Mouse (Mus musculus) monocyte, adult 5-6 weeks (primary cell): ENCODE results near the gene Zbtb1. TPM values are rescaled to one million over a fixed set of nuclear protein-coding genes. Genes with fewer than 3 reads are reported as not detected.

Experiments
- ATAC-seq: fragments of 153-309, 156-312 bp; replicated peaks from 2 replicates; pipeline ENCODE4 v1.8.0; 2017; ENCODE audit warnings: mild to moderate bottlenecking; ENCODE audit not compliant: low TSS enrichment, insufficient number of reproducible peaks, severe bottlenecking, poor library complexity, low FRiP score
- total RNA-seq: library from RNA; stranded (forward); fragments of 200-1000, 200-491, 200-594 nt; gene quantifications from 3 replicates; pipeline ENCODE4 v1.2.3, GENCODE M21; 2017

The Zbtb1 gene
- total RNA-seq = 17.2 to 22.9 TPM (median 19.8 TPM) in 3 replicates

GRCm38 (mm10) chr12:76369978-76370830 lies at the start of gene Zbtb1:
Zbtb1 (plus strand) TSS chr12:76370266.
- peak; percentile 13; the same call in 1 of the 2 replicates for ATAC-seq

DNA sequence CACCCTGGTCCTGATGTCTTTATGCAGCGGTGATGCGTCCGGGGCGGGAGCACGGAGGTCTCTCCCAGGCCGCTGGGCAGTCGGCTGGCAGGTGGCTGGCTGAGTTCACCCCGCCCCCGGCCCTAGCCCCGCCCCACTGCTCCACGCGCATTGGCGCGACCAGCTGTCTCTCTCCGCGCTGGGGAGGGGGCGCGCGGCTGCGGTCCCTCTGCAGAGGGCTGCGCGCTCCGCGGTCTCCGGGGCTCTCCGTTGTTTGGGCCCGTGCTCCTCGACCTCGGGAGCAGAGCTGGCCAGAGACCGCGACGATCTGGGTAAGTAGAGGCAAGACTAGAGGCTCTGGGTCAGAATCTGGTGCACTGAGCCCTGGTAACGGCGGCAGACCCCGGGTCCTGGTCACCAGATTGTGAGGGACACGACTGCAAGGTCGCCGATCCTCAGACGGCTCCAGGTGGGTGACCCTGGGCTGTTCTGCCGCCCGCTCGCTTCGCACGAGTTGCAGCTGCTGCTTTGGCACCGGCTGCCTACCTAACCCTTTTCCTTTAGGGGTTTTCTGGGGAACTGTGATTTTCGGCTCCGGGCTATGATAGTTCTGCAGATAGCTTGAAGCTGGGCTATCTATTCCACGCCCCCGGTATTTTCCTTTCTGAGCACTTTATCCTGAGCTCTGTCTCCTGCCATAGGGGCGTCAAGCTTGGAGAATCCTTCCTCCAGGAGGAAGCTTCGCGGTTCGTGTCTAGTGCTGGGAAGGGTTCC lies 45.2 kb upstream of the Zbtb1 start, which contains the start of gene Akap5:
Gene Akap5, plus strand, starts transcription at position 213 of the 753 bp plus-strand sequence.
- no peak for ATAC-seq

DNA sequence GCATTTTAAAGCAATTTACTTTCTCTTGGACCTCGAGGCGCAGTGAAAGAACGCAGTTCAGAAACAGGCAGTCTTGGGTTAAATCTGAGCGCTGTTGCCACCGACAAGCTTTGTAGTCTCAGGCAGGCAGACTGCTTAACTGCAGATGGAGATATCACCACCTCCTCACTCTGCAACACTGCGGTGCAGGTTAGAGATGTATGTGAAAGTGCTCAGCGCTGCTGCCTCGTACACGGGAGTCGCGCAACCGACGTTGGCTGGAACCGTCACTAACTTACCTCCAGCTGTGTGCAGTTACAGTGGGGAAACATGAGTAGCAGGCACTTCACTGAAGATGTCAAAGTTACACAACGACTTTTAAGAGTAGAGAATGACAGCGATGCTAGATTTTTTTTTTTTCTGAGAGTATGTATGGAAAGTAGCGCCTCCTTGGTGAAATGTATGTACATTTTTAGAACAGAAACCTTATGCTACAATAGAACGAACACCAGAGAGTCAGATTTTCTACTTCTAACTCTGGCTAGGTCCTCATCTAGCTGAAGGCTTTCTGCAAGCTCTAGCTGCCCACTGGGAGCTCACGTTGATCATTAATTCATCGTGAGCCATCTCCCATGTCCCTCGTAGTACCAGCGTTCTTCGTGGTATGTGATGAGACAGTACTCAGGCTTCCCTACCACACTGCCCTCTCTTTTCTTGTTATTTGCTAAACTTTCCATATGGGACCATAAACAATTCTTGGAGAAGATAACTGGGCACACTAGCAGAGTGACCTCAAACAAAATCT lies 43.4 kb upstream of the Zbtb1 start:
- ATAC-seq = no peak

GRCm38 (mm10) chr12:76328567-76329354 lies 41.3 kb upstream of the Zbtb1 start:
- peak; percentile 75 for ATAC-seq

- ATAC-seq = no peak
Measured at GRCm38 (mm10) chr12:76333688-76334087, 36.4 kb upstream of the Zbtb1 start.

GRCm38 (mm10) chr12:76335641-76336040 lies 34.4 kb upstream of the Zbtb1 start:
- ATAC-seq = no peak

DNA sequence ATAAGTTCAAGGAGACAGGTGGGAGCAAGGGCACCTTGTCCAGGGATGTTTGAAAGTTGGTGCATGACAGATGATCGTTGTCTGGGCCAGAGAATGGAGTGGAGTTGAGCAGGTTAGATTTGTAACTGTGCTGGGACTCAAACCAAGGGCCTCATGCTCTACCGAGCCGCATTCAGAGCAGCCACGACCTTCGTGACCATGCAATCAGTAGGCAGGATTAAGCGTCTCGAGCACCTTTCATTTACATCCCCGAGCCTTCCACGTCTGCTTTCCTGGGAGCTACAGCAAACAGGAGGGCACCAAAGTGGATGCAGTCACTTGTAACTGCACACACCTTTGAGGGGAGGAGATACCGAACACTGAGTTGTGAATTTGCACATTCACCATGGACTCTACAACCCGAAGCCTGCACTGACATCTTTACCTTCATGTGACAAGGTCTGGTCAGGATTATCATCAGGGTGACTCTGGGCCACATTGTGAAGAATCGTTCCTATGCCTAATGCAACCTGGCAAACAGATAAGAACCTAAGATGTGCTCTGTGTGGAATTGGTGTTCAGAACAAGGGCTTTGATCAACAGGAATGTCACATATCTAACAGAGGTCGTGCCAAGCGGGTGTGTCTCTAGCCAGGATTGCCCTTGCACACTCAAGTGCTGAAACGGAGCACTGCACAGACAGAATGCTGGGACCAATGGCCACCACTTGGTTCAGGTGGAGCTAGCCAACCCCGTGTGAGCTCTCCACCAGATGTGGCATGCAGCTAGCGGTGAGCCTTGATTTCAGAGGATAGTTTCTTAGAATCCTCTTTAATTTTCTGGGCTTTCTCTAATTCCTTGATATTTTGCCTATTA lies 33.7 kb upstream of the Zbtb1 start:
- no peak for ATAC-seq

DNA sequence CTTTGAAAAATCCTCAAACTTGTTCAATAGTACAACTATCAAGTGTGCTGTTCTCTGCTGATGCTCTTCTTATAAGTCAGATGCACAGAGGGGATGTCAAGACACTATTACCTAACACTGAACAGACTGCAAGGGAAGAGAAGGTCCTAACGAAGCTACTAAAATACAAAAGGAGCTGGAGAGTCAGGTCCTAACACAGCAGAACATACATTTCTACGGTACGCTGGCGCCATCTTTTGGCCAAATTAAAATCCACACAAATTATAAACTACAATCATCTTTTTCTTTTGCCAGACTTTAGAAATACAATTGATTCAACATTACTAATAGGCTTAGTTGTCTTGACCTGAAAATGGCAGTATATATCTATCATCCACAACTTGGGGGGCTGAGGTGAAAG lies 29.0 kb upstream of the Zbtb1 start:
- peak; percentile 63 for ATAC-seq

DNA sequence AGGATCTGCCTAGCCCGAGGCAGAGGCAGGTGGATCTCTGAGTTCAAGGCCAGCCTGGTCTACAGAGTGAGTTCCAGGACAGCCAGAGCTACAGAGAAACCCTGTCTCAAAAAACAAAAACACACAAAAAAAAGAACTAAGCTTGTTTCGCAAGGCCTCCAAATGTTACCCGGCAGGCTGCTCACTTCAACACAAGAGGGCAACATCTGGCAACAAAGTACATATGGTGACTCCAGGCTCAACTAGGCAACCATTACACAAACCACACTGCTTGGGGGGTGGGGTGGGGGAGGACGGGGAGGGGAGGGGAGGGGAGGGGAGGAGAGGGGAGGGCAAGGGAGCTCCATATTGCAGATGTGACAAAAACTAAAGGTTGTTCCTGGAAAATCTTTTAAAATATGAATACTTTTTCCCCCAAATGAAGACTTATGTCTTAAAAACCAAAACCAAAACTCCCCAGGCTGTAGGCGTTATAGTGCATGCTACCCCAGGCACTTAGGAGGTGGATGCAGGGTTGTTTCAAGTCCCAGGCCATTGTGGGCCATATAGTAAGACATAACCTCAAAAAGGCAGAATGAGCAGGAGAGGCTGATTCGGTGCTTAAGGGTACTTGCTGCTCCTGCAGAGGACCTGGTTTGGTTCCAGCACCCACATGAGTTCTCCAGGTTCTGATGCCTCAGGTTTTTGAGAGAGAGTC lies 24.2 kb upstream of the Zbtb1 start:
- peak; percentile 80 for ATAC-seq

DNA sequence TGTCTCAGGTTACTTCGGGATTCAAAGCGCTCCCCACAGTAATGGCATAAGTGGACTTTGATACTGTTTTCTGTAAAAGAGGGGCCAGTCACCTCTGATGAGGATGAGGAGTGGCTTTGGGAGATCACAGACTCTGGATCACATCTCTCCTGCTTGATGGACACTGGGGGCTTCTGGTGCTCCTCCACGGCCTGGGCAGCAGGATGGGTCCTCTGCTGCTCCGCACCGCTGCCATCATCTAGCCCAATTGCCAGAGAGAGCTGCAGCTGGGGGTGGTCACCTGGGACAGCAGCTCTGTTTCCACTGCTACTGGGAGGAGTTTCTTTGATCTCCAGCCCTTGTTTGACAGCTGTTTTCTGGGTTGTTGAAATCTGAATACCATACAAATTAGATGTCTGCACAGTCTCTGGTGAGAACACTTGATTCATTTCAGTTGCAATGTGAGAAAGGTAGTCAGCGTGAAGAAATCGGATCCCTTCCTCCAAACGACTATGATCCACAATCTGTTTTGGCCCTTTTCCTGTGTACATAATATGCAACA lies 20.3 kb upstream of the Zbtb1 start:
- ATAC-seq = no peak

GRCm38 (mm10) chr12:76360868-76361267 lies 9.2 kb upstream of the Zbtb1 start:
- no peak for ATAC-seq

DNA sequence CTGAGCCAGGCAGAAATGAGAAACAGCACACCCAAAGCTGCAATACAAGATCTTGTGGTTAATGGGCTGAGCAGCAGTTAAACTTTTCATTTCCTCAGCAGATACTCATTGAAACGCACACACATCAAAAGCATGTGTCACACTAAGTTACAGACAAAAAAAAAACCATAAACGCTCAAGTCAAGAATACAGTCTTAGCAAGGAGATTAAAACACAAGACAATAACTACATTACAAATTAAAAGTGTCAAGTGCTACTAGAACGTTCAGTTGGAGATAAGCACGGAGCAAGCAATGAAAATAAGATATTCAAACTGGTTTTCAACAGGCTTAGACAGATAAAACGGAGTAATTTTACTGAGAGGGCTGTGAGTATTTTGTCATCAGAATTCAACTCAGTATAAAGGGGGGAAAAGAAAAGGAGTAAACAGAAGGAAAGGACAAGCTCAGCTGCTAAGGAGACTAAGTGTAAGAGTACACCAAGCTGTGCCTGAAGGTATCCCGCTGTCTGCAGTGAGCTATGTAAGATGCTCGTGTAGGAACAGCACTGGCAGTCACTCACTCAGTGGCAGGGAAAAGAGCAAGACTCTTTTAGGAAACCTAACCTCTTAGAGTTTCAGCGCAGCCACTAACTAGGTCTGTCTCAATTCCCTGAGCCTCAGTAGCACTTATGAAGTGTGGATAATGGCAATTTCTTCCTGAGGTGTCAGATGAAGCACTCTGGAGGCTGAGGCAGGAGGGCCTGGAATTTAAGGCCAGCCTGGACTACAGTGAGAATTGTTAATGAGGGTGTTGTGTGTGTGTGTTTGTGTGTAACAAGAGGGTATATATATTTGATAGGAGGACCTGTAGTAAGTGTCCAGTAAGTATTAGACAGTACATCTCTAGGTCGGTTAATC lies 8.4 kb upstream of the Zbtb1 start:
- ATAC-seq = no peak

DNA sequence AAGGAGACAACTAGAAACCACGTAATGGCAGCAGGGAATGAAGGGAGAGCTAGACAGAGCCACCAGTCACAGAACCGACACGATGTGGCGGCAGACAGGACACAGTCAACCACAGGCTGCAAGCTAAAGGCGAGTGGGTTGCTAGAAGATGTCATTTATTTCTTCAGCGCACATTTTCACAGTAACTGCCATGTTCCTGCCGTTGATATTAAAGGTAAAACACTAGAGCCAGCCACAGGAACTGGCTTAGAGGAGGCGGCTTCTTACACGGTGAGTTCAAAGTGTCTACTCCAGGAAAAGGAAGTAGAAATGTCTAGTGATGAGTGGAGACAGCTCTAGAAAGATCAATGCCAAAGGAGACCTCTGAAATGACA lies 7.8 kb upstream of the Zbtb1 start:
- ATAC-seq = 0 out of 2 replicates have a peak, but pooled peaks have one; percentile 37

- ATAC-seq = no peak
Measured at GRCm38 (mm10) chr12:76366276-76366675, 3.8 kb upstream of the Zbtb1 start.

DNA sequence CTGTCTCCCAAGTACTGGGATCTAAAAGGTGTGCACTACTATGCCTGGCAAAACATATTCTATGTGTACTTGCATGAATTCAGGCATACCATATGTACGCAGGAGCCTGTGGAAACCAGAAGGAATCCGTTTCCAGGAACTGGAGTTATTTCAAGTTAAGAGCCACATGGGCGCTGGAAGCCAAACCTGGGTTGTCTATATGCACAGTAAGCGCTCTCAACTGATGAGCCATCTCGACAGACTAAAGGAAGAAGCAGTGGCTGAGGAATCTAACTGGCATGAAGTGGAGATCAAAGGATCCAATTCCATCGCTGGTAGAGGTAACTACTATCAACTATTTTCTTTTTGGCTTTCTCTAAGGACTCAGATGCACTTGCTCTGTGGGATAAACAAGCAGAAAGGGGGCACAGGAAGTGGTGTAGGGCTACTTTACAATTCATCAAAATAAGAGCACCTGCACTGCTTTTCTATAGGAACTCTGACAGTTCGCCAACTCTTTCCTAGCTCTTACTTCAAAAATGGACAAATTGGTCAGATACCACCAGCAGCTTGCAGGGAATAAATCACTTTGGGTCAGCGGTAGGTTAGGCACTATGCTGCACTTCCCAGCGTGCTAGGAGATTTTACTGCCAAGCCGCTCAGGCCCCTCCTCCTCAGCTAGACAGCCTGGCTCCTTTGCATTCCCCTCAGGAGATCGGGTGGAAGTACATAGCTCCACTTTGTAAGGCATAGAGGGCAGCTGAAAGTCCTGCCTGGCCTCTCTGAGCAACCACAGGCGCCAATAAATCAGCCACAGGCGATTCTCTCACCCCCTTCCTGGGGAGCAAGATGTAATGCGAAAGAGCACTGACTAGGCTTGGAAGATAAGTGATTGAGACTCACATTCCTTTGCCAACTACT lies 2.7 kb upstream of the Zbtb1 start:
- no peak for ATAC-seq
